Mouse (Mus musculus): Measurements from ENCODE around the gene Il12b.

Gene Il12b

GRCm38 (mm10) chr11:44399763-44400162 lies at the start of gene Il12b:
Gene Il12b, plus strand, starts transcription at chr11:44400063.
- no peak for DNase-seq

- no peak for DNase-seq
These were observed 44.9 kb upstream of the Il12b start for GRCm38 (mm10) chr11:44354860-44355470.

GRCm38 (mm10) chr11:44356171-44356570 lies 43.7 kb upstream of the Il12b start:
- no peak for DNase-seq

GRCm38 (mm10) chr11:44364536-44364935 lies 35.3 kb upstream of the Il12b start:
- DNase-seq = no peak

GRCm38 (mm10) chr11:44367711-44368110 lies 32.2 kb upstream of the Il12b start:
- DNase-seq = no peak

GRCm38 (mm10) chr11:44372856-44373255 lies 27.0 kb upstream of the Il12b start:
- no peak for DNase-seq

- no peak for DNase-seq
These were observed 22.0 kb upstream of the Il12b start for GRCm38 (mm10) chr11:44377879-44378278.

GRCm38 (mm10) chr11:44380432-44381051 lies 19.3 kb upstream of the Il12b start:
- DNase-seq = no peak

- no peak for DNase-seq
These were observed 17.7 kb upstream of the Il12b start for GRCm38 (mm10) chr11:44382200-44382599.

- DNase-seq = no peak
These were observed 12.8 kb upstream of the Il12b start for GRCm38 (mm10) chr11:44387031-44387430.

GRCm38 (mm10) chr11:44389993-44390701 lies 9.7 kb upstream of the Il12b start:
- no peak for DNase-seq

- no peak for DNase-seq
These were observed 6.6 kb upstream of the Il12b start for GRCm38 (mm10) chr11:44393101-44393810.

- DNase-seq = no peak
These were observed 4.5 kb upstream of the Il12b start for GRCm38 (mm10) chr11:44395401-44395800.

GRCm38 (mm10) chr11:44397551-44397950 lies 2.3 kb upstream of the Il12b start:
- no peak for DNase-seq

GRCm38 (mm10) chr11:44398356-44398755 lies 1.5 kb upstream of the Il12b start:
- no peak for DNase-seq

GRCm38 (mm10) chr11:44398782-44399225 lies 1.1 kb upstream of the Il12b start:
- DNase-seq = peak; percentile 79

GRCm38 (mm10) chr11:44401635-44402548 lies 2.0 kb downstream of the Il12b start:
- DNase-seq = no peak

GRCm38 (mm10) chr11:44405113-44405512 lies 5.2 kb downstream of the Il12b start:
- DNase-seq = no peak

- DNase-seq = no peak
These were observed 6.1 kb downstream of the Il12b start for GRCm38 (mm10) chr11:44405961-44406360.

- DNase-seq = no peak
These were observed 6.6 kb downstream of the Il12b start for GRCm38 (mm10) chr11:44406457-44406856.

- no peak for DNase-seq
These were observed 8.8 kb downstream of the Il12b start for GRCm38 (mm10) chr11:44408626-44409025.

GRCm38 (mm10) chr11:44410413-44410812 lies 10.6 kb downstream of the Il12b start:
- no peak for DNase-seq
